Mouse (Mus musculus): ENCODE results near the gene Ppp1r12c. TPM values are rescaled to one million over a fixed set of nuclear protein-coding genes. Genes with fewer than 3 reads are reported as not detected.

Gene Ppp1r12c
- polyA plus RNA-seq, 1 experiment from 2014 or later = 40.9 TPM

- Histone ChIP-seq H3K4me1 (ENCODE audit: control insufficient read depth, insufficient read depth, low read length) (peaks cover 3% of the 10 kb centered on the region; the same call in 1 of the 2 replicates), H3K4me3 (ENCODE audit: low read depth, low read length) (peak overlapping the region; percentile 23), H3K9me3 (ENCODE audit: control insufficient read depth, low read length) (no peaks in the 10 kb centered on the region), H3K36me3 (ENCODE audit: control insufficient read depth, insufficient read depth, low read length) (no peaks in the 10 kb centered on the region), H3K9ac (ENCODE audit: low read length) (peak overlapping the region; percentile 22; the same call in 1 of the 2 replicates), H3K4me2 (ENCODE audit: low read depth, severe bottlenecking) (peak overlapping the region; percentile 54), H3K27me3 (ENCODE audit: control insufficient read depth, insufficient read depth, low read length) (peaks cover 35% of the 10 kb centered on the region), H3K27ac (replicated peaks; ENCODE audit: low read depth, low read length) (no peak overlapping the region)
- ATAC-seq (ENCODE audit: insufficient number of reproducible peaks, low FRiP score, low TSS enrichment, low read depth) (peak; percentile 4; the same call in 1 of the 2 replicates), DNase-seq (ENCODE audit: low spot score) (peak; percentile 78)
- 3% methylated on average over 35 of the region's 35 CpGs for WGBS
These were observed 31.0 kb downstream of the Ppp1r12c start for GRCm38 (mm10) chr7:4470275-4471178.

- H3K36me3 ChIP-seq (ENCODE audit: control insufficient read depth, insufficient read depth, low read length) = no peaks in the 10 kb centered on the region
- no peak for ATAC-seq (ENCODE audit: insufficient number of reproducible peaks, low FRiP score, low TSS enrichment, low read depth)
- H3K4me3 ChIP-seq (ENCODE audit: low read depth, low read length) = no peak overlapping the region
- DNase-seq (ENCODE audit: low spot score) = no peak
- H3K27ac ChIP-seq (replicated peaks; ENCODE audit: low read depth, low read length) = no peak overlapping the region
- 75% methylated on average over 3 of the region's 3 CpGs for WGBS
- peaks cover 3% of the 10 kb centered on the region; the same call in 1 of the 2 replicates for H3K4me1 ChIP-seq (ENCODE audit: control insufficient read depth, insufficient read depth, low read length)
- no peak overlapping the region for H3K4me2 ChIP-seq (ENCODE audit: low read depth, severe bottlenecking)
- peaks cover 24% of the 10 kb centered on the region for H3K27me3 ChIP-seq (ENCODE audit: control insufficient read depth, insufficient read depth, low read length)
- no peak overlapping the region for H3K9ac ChIP-seq (ENCODE audit: low read length)
- no peaks in the 10 kb centered on the region for H3K9me3 ChIP-seq (ENCODE audit: control insufficient read depth, low read length)
These were observed 33.7 kb downstream of the Ppp1r12c start for GRCm38 (mm10) chr7:4467801-4468200.

GRCm38 (mm10) chr7:4464194-4464824 is 37.2 kb downstream of the Ppp1r12c start:
- no peak overlapping the region for H3K9ac ChIP-seq (ENCODE audit: low read length)

GRCm38 (mm10) chr7:4460576-4461434 is 40.7 kb downstream of the Ppp1r12c start, which contains the start of gene Eps8l1:
Gene Eps8l1 (plus strand): TSS chr7:4460674.
- Histone ChIP-seq H3K27ac (replicated peaks; ENCODE audit: low read depth, low read length) (no peak within 1 kb of the TSS), H3K4me2 (ENCODE audit: low read depth, severe bottlenecking) (peak within 1 kb of the TSS; percentile 27), H3K9me3 (ENCODE audit: control insufficient read depth, low read length) (no peaks in the 10 kb centered on the region), H3K4me3 (ENCODE audit: low read depth, low read length) (peak within 1 kb of the TSS; percentile 20), H3K4me1 (ENCODE audit: control insufficient read depth, insufficient read depth, low read length) (no peaks in the 10 kb centered on the region), H3K36me3 (ENCODE audit: control insufficient read depth, insufficient read depth, low read length) (no peaks in the 10 kb centered on the region), H3K27me3 (ENCODE audit: control insufficient read depth, insufficient read depth, low read length) (no peaks in the 10 kb centered on the region), H3K9ac (ENCODE audit: low read length) (peak within 1 kb of the TSS; percentile 22)
- DNase-seq (ENCODE audit: low spot score) = no peak
- WGBS = 68% methylated on average over 13 of the region's 16 CpGs
- 0 out of 2 replicates have a peak, but pooled peaks have one; percentile 54 for ATAC-seq (ENCODE audit: insufficient number of reproducible peaks, low FRiP score, low TSS enrichment, low read depth)

More at GRCm38 (mm10) chr7:4464194-4464824, 37.2 kb downstream of the Ppp1r12c start:
- Histone ChIP-seq H3K9me3 (ENCODE audit: control insufficient read depth, low read length) (no peaks in the 10 kb centered on the region), H3K4me2 (ENCODE audit: low read depth, severe bottlenecking) (no peak overlapping the region), H3K36me3 (ENCODE audit: control insufficient read depth, insufficient read depth, low read length) (no peaks in the 10 kb centered on the region), H3K4me1 (ENCODE audit: control insufficient read depth, insufficient read depth, low read length) (no peaks in the 10 kb centered on the region), H3K4me3 (ENCODE audit: low read depth, low read length) (no peak overlapping the region), H3K27me3 (ENCODE audit: control insufficient read depth, insufficient read depth, low read length) (no peaks in the 10 kb centered on the region), H3K27ac (replicated peaks; ENCODE audit: low read depth, low read length) (no peak overlapping the region)
- DNase-seq (ENCODE audit: low spot score) = no peak
- 5% methylated on average over 12 of the region's 12 CpGs for WGBS
- ATAC-seq (ENCODE audit: insufficient number of reproducible peaks, low FRiP score, low TSS enrichment, low read depth) = 0 out of 2 replicates have a peak, but pooled peaks have one; percentile 23

- no peak overlapping the region for H3K27ac ChIP-seq (replicated peaks; ENCODE audit: low read depth, low read length)
- DNase-seq (ENCODE audit: low spot score) (no peak), ATAC-seq (ENCODE audit: insufficient number of reproducible peaks, low FRiP score, low TSS enrichment, low read depth) (no peak)
- no peaks in the 10 kb centered on the region for H3K9me3 ChIP-seq (ENCODE audit: control insufficient read depth, low read length)
- 18% methylated on average over 4 of the region's 4 CpGs for WGBS
- no peak overlapping the region for H3K9ac ChIP-seq (ENCODE audit: low read length)
- no peak overlapping the region for H3K4me3 ChIP-seq (ENCODE audit: low read depth, low read length)
- H3K27me3 ChIP-seq (ENCODE audit: control insufficient read depth, insufficient read depth, low read length) = no peaks in the 10 kb centered on the region
- no peaks in the 10 kb centered on the region for H3K36me3 ChIP-seq (ENCODE audit: control insufficient read depth, insufficient read depth, low read length)
- no peaks in the 10 kb centered on the region for H3K4me1 ChIP-seq (ENCODE audit: control insufficient read depth, insufficient read depth, low read length)
- H3K4me2 ChIP-seq (ENCODE audit: low read depth, severe bottlenecking) = no peak overlapping the region
These were observed 48.8 kb downstream of the Ppp1r12c start for GRCm38 (mm10) chr7:4452644-4453043.

GRCm38 (mm10) chr7:4449211-4449610 is 52.3 kb downstream of the Ppp1r12c start:
- Histone ChIP-seq H3K4me2 (ENCODE audit: low read depth, severe bottlenecking) (no peak overlapping the region), H3K4me1 (ENCODE audit: control insufficient read depth, insufficient read depth, low read length) (0 out of 2 replicates have a peak, but pooled peaks cover 2% of the 10 kb centered on the region), H3K9me3 (ENCODE audit: control insufficient read depth, low read length) (no peaks in the 10 kb centered on the region), H3K36me3 (ENCODE audit: control insufficient read depth, insufficient read depth, low read length) (no peaks in the 10 kb centered on the region), H3K4me3 (ENCODE audit: low read depth, low read length) (no peak overlapping the region), H3K27me3 (ENCODE audit: control insufficient read depth, insufficient read depth, low read length) (no peaks in the 10 kb centered on the region), H3K27ac (replicated peaks; ENCODE audit: low read depth, low read length) (no peak overlapping the region), H3K9ac (ENCODE audit: low read length) (no peak overlapping the region)
- WGBS = 17% methylated on average over 2 of the region's 2 CpGs
- DNase-seq (ENCODE audit: low spot score) (no peak), ATAC-seq (ENCODE audit: insufficient number of reproducible peaks, low FRiP score, low TSS enrichment, low read depth) (no peak)

GRCm38 (mm10) chr7:4448439-4448838 is 53.0 kb downstream of the Ppp1r12c start:
- WGBS = 87% methylated on average over 3 of the region's 3 CpGs
- 0 out of 2 replicates have a peak, but pooled peaks cover 2% of the 10 kb centered on the region for H3K4me1 ChIP-seq (ENCODE audit: control insufficient read depth, insufficient read depth, low read length)
- H3K4me2 ChIP-seq (ENCODE audit: low read depth, severe bottlenecking) = no peak overlapping the region
- ATAC-seq (ENCODE audit: insufficient number of reproducible peaks, low FRiP score, low TSS enrichment, low read depth) (no peak), DNase-seq (ENCODE audit: low spot score) (no peak)
- no peak overlapping the region for H3K4me3 ChIP-seq (ENCODE audit: low read depth, low read length)
- H3K9ac ChIP-seq (ENCODE audit: low read length) = no peak overlapping the region
- H3K27ac ChIP-seq (replicated peaks; ENCODE audit: low read depth, low read length) = no peak overlapping the region
- no peaks in the 10 kb centered on the region for H3K27me3 ChIP-seq (ENCODE audit: control insufficient read depth, insufficient read depth, low read length)
- no peaks in the 10 kb centered on the region for H3K9me3 ChIP-seq (ENCODE audit: control insufficient read depth, low read length)
- no peaks in the 10 kb centered on the region; the same call in 1 of the 2 replicates for H3K36me3 ChIP-seq (ENCODE audit: control insufficient read depth, insufficient read depth, low read length)
